Mouse (Mus musculus) ES-E14 (cell line): ENCODE measurements at regions not wholly inside any gene's neighbourhood (a gene's known extent, or its start where the extent isn't known, plus 50 kb on each side); places are given as distances from the start of the nearest gene placed in this dataset.

ENCODE experiments used
- CHD2 ChIP-seq: IDR thresholded peaks from 2 replicates; pipeline ENCODE4 v1.6.1; 2014; ENCODE audit warnings: mild to moderate bottlenecking, low read depth, low read length, inconsistent platforms
- MAFK ChIP-seq: IDR thresholded peaks from 2 replicates; pipeline ENCODE4 v1.6.1; 2014; ENCODE audit warnings: mild to moderate bottlenecking, low read depth, low read length, inconsistent platforms; ENCODE audit not compliant: insufficient read depth
- ZC3H11A ChIP-seq: IDR thresholded peaks from 2 replicates; pipeline ENCODE4 v1.6.1; 2012; ENCODE audit warnings: low read depth, mild to moderate bottlenecking, inconsistent platforms, low read length, borderline replicate concordance
- ZNF384 ChIP-seq: IDR thresholded peaks from 2 replicates; pipeline ENCODE4 v1.6.1; 2012; ENCODE audit warnings: low read depth, low read length, inconsistent platforms

DNA sequence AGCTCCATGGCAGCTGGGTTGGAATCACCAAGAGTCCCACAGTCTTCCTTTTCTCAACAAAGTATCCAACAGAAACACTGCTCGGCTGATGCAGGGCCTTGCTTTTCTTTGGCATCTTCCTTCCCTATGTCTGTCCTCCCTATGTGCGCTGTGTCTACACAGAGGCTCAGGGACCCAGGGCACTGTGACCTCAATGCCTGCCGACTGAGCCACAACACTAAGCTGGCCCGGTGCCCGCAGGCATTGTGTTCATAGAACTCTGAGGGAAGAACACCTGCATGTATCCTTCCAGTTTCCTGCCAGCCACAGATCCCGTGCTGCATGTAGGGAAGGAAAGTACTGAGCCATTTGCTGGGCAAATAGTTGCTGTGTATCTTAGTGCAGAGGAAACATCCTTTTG lies 109.2 kb downstream of the Ets2 start:
- no peak for TF ChIP-seq ZC3H11A
- no peak for TF ChIP-seq CHD2
- TF ChIP-seq ZNF384: no peak
- no peak for TF ChIP-seq MAFK
